Mouse (Mus musculus): ENCODE measurements around the gene Chd9. TPM values are rescaled to one million over a fixed set of nuclear protein-coding genes. Genes with fewer than 3 reads are reported as not detected.
A peak's percentile ranks its signal among the peaks of the same experiment; 100 is the strongest.

Chd9 gene
- polyA plus RNA-seq, 1 experiment = 1.4 TPM

DNA sequence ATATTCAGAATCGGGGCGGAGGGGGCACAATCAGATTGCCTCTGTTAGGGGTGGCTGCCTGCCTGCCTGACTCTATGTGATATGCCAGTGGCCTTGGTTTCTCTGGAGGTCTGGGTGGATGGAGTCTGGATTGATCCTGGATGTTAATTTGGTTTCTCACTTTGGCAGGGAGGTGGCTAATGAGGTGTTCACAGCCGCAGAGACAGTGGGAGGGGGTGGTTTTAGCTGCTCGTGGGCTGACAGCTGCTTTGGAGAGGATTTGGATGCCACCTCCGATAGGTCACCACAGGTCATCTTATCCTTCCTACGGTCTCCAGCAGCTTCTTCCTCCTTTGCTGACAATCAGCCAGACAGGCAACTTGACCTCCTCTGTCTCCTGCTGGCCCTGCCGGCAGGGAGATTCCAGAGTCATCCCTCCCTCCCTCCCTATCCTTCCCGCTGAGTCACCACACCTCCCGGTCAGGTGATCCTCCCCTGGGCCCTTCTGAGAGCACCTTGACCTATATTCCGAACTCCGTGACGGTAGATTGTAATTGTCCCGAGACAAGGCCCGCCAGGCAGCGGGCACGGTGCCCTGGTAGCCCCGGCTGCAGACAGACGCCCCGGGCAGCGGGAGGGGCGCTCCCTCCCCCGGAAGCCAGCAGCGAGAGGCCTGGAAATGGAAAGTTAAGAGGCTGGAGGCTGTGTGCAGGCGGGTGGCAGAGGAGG is 48.7 kb downstream of the Chd9 start:
- TF ChIP-seq GATA1 (IDR thresholded peaks at IDR 0.05; ENCODE audit: low read length) = no peak

DNA sequence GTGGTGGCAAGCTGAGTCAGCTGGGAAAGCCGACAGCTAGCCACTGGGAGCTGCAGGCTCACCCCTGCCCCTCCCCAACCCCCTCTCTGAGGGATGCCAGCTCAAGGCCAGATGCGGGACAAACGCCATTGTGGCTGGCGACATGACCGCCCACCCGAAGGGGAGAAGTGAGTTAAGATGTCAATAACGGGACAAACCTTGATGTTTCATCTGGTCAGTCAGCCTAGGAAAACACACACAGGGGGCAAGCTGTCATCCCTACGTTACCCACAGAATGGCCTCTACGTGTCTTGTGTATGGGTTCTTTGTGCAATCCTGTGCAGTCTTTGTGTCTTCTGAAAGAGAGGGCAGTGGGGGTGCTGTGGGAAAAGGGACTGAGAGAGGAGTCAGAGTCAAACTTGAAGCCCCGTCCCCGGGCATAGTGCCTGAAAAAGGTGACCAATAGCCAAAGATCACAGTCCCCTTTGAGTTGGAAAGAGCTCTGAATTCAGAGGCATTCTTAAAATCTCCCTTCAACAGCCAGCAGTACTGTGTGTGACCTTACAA is 49.4 kb downstream of the Chd9 start:
- TF ChIP-seq GATA1 (IDR thresholded peaks at IDR 0.05; ENCODE audit: low read length) = no peak

DNA sequence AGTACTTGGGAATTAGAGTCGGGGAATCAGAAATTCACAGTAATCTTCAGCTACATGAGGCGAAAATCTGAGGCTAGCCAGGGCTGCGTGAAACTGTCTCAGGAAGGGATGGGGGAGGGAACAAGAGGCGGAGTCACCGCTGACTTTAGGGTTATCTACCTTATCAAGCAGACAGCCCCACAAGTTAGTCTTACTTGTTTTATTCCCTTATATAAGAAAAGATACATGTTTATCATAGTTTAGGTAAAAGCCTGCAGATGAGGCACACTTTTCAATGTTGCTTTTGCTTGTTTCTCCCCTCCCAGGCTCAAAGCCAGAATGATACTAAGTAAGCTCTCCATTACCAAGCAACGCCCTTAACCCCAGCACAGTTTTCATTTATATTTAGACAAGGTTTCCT is 50.4 kb downstream of the Chd9 start:
- no peak for TF ChIP-seq GATA1 (IDR thresholded peaks at IDR 0.05; ENCODE audit: low read length)

DNA sequence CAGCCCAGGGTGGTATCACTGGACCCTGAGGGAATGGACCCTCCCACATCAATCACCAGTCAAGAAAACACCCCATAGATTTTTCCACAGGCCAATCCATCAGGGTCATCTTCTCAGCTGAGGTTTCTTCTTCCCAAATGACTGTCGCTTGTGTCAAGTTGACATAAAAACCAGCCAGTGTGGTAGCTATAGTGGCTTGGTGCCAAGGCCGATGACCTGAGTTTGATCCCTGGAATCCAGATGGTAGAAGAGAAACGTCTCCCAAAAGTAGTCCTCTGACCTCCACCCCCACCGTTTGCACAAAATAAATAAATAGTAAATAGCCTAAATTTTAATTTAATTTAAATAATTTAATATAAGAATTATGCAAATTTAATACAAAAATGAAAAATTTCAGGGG is 51.9 kb downstream of the Chd9 start:
- TF ChIP-seq GATA1 (IDR thresholded peaks at IDR 0.05; ENCODE audit: low read length) = no peak

DNA sequence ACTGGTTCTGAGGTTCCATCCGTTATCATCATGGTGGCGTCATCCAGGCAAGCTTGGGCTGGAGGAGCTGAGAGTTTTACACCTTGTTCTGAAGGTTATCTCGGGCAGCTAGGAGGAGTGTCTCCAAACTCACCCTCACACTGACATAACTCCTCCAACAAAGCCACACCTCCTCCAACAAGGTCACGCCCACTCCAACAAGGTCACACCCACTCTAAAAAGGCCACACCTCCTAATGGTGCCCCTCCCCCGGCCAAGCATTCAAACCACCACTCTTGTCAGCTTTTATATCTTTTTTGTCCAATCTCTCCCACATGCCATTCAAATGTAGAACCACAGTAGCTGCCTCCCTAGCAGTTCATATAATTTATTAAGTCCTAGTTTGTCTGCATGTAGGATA is 53.0 kb downstream of the Chd9 start:
- no peak for TF ChIP-seq GATA1 (IDR thresholded peaks at IDR 0.05; ENCODE audit: low read length)

DNA sequence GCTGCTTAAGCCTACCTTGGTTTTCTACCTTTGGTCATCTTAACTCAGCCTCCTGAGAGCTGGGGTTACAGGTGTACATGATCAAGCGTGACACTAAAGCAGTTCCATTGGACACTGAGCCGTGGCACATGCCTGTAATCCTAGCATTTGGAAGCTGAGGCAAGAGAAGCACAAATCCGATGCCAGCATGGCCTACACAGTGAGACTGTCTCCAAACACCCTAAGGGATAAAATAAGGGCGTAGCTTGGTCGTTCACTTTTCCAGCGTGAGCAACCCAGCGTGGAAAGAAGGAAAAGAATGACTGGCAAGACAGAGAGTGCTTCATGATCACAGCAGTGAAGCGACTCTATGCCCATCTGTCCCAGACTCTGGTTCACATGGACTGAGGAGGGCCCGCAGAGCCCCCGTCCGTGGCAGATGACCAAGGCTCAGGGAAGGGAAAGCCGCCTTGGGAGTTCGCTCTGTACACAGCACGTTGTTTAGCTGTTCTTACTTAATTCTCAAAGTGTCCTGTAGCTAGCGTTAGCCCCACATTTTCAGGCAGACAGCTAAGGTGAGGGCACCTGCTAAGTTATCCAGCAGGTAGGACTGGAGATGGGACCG is 54.0 kb downstream of the Chd9 start:
- no peak for TF ChIP-seq GATA1 (IDR thresholded peaks at IDR 0.05; ENCODE audit: low read length)

DNA sequence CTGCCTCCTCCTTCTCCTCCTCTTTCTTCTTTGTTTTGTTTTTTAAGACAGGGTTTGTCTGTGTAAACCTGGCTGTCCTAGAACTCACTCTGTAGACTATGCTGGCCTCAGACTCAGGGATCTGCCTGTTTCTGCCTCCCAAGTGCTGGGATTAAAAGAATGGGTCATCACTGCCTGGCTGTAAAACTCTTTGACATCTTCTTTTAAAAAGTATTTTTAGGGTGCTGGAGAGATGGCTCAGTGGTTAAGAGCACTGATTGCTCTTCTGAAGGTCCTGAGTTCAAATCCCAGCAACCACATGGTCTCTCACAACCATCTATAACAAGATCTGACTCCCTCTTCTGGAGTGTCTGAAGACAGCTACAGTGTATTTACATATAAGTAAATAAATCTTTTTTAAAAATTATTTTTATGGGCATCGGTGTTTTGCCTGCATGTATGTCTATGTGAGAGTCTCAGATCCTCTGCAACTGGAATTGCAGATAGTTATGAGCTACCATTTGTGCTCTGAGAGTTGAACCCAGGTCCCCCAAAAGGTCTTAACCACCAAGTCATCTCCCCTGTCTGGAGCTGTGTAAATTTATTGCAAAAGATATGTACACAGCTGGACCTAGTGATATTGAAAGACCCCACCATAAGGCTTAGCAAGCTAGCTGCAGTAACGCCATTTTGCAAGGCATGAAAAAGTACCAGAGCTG is 57.7 kb downstream of the Chd9 start:
- no peak for TF ChIP-seq GATA1 (IDR thresholded peaks at IDR 0.05; ENCODE audit: low read length)

DNA sequence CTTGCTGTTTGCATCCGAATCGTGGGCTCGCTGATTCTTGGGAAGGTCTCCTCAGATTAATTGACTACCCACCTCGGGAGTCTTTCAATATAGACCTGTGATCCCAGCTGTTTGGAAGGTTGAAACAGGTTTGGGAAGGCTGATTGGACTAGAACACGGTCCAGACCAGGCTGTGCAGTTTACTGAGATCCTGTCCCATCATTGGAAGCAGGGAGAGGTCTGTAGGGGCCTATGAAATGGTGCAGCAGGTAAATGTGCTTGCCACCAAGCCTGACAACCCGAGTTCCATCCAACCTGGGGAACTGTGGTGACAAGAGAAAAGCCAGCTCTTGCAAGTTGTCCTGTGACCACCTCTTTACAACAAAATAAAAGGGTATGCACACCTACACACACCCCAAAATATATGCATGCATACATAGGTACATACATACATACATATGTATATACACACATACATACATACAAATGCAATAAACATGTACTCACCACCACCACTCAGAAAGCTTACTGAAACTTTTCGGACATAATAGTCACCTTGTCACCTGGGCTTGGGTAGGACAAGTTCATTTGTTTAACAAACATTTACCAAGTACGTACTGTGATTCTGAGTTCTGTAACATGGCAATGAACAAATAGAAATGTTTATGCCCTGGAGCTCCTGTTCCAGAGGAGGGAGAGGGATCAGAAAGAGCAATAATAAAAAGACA is 63.9 kb downstream of the Chd9 start:
- no peak for TF ChIP-seq GATA1 (IDR thresholded peaks at IDR 0.05; ENCODE audit: low read length)

DNA sequence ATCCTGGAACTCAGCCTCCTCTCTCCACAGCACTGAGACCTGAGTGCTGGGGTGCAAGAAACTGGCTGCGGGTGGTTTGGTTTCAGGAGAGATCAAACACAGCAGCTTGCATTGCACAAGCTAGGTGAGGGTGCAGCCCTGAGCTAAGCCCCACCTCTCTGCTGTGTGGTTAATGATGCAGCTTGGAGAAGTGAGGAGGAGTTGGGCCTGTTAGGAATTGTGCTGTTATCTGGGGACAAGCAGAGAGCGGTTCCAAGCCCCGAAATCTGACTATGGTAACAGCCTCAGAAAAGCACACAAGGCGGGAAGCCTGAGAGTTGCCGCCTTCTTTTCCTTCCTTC is 64.4 kb downstream of the Chd9 start:
- no peak for TF ChIP-seq GATA1 (IDR thresholded peaks at IDR 0.05; ENCODE audit: low read length)

DNA sequence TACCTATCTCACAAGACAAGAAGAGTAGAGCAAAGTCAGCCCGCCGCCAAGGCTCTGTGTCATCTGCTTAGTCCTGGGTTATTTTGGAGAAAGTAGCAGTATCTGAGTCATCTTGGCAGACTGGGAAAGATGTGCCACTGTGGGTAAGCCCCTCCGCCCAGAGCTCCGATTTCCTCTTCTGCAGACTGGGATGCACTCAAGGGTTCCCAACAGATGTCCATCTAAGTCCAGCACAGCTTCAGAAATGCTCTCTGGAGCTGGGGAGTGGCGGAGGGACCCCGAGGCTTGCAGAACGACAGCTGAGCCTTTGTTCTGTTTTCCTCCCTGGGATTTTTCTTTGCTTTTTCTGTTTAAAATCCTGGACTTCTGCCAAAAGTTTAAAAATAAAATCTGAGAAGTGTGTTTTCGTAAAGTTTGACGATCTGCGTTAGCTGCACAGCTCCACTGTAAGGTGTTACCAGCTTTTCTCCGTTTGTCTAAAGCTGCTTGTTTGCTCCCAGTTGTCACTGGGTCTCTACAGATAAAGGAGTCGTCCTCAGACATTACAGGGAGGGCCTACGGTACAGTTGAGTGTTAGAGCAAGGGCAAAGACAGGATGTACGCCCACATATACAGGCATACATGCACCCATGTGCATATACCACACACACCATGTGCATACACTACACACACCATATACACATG is 66.2 kb downstream of the Chd9 start:
- no peak for TF ChIP-seq GATA1 (IDR thresholded peaks at IDR 0.05; ENCODE audit: low read length)

DNA sequence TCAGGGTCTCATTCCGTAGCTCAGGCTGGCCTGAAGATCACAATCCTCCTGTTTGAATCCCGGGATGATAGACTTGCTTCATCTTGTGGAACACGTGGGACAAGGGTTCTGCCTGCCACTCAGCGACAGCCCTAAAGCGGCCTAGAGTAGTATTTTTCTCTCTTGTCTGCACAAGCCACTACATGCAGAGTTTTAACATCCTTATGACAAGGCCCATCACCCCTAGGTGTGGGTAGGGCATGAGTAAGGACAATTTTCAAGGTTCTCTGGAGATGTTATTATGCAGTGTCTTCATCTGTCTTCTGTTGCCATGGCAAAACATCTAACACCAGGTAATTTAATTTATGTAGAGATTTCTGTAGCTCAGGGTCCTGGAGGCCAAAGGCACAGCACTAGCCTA is 69.2 kb downstream of the Chd9 start:
- no peak for TF ChIP-seq GATA1 (IDR thresholded peaks at IDR 0.05; ENCODE audit: low read length)

DNA sequence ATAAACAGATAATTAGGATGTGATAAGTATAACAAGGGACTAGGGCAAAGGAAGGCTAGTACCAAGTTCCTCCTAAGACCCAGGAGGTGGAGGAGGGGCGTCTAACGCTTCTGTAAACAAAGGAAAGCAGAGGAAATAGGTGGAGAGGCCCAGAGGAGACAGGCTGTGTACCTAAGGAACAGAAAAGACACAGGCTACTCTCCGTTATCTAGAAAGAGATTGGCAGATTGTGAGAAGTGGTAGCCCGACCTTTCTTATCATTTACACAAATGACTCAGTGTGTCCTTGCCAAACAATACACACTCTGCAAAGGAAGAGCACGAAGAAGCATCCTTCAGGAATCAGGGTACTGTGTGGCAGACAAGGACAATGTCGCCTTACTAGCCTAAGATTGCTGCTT is 70.4 kb downstream of the Chd9 start:
- TF ChIP-seq GATA1 (IDR thresholded peaks at IDR 0.05; ENCODE audit: low read length) = peak; percentile 51

DNA sequence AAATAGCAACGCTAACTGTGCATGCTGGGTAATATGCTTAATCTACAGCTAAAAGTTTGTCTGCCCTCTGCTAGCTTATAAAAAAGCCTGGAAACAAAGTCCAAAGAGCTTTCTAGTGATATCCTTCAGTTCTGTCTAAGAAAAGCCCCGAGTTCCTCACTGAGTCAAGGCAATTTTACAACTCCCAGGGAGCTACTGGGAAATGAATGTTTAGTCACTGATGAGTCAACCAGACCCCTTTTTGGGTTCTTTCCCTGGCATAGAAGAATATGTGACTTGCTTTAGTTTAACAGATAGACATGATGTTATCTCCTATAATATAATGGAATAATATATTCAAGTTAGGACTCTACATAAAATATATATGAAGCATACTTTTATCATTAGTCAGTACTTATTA is 73.8 kb downstream of the Chd9 start:
- TF ChIP-seq GATA1 (IDR thresholded peaks at IDR 0.05; ENCODE audit: low read length) = no peak

DNA sequence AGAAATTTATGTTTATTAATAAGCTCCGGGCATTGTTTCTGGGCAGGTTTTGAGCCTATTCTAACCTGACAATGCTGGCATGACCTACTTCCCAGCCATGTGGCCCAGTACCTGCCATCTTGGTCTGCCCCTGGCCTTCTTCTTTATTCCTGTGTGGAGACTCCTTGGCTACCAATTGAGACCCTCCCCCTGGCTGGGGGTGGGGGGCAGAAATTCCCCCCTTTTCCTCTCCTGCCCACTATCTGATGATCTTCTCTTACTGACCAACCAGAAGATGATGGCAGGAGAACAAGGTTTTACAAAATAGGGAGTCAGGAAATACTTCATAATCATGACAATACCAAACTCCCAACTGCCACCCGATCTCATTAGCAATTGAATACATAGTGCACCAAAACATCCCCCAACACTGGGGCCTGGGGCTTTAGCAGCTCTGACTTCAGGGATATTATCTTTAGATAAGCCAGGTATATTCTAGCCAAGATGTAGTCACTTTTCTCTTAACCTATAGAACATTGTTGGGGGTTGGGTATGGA is 76.1 kb downstream of the Chd9 start:
- TF ChIP-seq GATA1 (IDR thresholded peaks at IDR 0.05; ENCODE audit: low read length) = no peak

DNA sequence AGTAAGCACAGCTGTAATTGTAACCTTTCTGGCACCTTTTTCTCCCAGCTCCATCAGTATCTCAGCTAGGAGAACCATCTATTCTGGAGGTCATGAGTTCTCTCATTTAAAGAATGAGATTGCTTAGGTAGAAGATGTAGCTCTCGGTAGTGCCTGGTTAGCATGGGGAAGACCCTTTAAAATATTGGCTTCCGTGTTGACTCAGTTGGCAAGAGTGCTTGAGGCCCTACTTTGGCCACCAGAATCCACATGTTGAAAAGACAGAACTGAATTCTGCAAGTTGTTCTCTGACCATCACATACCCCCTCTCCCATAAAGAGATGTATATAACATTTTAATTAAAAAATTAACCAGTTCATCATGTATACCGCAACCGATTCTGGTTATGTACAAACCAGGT is 78.8 kb downstream of the Chd9 start:
- TF ChIP-seq GATA1 (IDR thresholded peaks at IDR 0.05; ENCODE audit: low read length) = no peak
